Mouse (Mus musculus): ENCODE results near the gene Dgki.

The Dgki gene

DNA sequence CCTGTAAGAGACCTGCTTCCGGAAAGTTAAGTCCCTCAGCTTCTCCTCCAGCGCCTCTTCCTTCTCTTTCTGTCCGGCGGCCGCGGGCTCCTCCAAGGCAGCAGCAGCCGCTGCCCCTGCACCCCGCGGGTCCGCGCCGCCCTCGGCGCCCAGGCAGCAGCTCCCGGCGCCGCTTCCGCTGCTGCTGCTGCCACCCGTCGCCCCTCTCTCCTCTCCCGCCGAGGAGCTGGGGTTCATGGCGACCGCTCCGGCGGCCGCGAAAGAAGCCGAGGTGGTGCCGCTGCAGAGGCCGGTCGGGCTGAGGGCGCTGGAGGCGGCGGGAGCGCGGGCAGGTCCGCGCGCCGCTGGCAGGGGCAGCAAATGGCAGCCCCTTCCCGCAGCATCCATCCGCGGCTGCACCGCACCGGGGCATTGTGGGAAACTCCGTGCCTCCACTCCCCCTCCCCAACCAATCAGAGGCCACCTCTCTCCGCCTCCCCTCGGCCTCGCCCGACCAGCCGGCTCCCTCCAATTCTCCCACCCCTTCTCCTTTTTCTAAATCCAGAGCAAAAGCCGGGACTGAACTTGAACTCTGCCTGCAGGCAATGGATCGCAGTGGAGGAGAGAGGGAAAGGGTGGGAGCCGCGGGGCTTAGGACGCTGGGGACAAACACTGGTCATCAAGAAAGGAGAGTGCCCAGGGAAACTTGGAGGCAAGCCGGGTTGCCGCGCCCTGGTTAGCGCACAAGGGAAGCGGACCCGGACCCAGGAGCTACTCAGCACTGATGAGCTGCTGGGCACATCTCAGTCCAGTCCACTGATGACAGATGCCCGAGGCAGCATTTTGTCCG, at the start of gene Dgki:
Gene Dgki, minus strand, starts transcription at position 623 of the 829 bp plus-strand sequence.
- in situ Hi-C loops (cut with MboI, MseI): no loop called here

DNA sequence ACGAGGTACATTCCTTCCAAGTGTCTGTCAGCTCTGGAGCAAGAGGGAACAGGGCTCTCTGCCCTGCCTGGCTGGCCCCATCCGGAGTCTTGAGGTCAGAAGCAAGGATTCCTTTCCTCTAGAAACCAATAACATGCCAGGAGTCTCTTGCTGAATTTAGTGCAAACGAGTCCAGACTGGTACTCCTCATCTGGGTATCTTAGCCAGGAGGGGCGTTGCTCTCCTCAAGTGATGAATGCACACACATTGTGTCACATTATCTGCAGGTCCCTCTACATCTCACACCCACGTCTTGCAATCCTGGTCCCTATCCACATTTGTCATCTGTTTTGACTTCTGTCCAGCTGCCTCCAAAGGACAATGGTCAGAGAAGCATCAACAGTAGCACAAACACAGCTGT, 47.6 kb upstream of the Dgki start:
- in situ Hi-C loops (cut with MboI, MseI): loop anchor here in 1 of 2 experiments (5.0 kb wide), 1 partner anchor 250 kb away; no protein-coding TSS in a partner anchor

DNA sequence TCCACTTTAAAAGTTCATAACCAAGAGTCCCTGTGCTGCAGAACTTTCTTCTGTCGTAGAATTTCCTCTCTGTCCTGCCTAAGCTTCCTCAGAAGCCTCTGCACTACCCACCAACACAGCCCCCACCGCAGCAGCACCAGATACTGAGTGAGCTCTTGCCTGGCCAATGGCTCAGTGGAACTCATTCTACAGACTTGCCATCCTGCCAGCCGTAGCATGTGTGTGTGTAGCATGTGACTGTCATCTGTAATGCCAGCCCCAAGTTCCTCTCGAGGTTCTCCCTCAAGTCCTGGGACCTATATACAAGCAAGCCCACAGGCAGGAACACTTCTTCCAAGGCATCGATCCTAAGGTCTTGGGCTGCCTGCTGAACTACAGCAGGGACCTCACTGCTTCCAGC, 38.1 kb upstream of the Dgki start:
- in situ Hi-C loops (cut with MboI, MseI): no loop called here

DNA sequence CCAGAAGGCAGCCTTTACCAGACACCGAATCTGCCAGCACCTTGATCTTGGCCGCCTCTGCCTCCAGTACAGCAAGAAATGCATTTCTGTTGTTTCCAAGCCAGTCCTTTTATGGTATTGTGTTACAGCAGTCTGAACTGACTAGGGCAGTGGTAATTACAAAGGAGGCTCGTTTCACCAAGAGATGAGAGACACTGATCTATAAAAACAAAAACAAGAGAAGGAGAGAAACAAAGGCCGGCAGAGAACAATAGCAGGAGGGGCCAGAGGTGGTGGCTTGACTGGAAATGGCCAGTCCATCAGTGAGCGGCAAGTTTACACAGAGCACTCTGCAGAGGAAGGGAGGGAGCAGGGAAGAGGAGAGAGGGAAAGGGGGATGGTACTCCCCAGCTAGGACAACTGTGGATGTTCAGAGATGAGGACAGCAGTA, 36.9 kb upstream of the Dgki start:
- in situ Hi-C loops (cut with MboI, MseI): no loop called here

DNA sequence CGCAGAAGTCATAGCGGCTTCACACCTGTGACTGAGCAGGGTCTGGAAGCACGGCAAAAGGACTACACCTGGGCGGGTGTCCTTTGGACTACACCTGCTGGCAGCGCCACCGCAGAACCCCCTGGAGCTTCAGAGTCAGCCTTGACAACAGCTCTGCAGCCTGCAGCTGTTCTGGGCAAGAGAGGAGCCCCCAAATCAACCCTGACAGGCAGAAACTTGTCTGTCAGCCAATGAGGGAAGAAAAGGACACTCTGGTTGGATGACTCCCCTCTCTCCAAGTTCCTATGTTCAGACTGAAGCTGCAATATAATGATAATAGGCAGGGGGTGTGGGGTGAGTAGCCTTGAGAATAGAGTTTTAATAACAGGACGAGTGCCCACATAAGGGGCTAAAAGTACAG, 36.4 kb upstream of the Dgki start:
- in situ Hi-C loops (cut with MboI, MseI): no loop called here

DNA sequence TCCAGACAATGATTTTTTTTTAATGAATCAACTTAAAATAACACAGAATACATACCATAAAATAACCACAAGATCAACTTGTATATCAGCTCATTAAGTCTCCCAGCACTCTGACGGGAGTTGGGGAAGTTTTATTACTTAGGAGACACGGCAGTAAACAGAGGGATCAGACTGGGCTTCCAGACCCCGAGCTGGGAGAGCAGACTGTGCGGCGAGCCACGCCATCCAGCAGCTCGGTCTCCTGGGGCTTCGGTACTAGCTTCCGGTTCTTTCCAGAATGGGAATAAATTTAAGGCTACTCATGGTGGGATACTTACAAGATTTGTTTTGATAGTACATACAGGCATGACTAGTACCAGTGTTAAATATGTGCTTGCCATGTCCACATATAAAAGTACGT, 32.9 kb upstream of the Dgki start:
- in situ Hi-C loops (cut with MboI, MseI): no loop called here

DNA sequence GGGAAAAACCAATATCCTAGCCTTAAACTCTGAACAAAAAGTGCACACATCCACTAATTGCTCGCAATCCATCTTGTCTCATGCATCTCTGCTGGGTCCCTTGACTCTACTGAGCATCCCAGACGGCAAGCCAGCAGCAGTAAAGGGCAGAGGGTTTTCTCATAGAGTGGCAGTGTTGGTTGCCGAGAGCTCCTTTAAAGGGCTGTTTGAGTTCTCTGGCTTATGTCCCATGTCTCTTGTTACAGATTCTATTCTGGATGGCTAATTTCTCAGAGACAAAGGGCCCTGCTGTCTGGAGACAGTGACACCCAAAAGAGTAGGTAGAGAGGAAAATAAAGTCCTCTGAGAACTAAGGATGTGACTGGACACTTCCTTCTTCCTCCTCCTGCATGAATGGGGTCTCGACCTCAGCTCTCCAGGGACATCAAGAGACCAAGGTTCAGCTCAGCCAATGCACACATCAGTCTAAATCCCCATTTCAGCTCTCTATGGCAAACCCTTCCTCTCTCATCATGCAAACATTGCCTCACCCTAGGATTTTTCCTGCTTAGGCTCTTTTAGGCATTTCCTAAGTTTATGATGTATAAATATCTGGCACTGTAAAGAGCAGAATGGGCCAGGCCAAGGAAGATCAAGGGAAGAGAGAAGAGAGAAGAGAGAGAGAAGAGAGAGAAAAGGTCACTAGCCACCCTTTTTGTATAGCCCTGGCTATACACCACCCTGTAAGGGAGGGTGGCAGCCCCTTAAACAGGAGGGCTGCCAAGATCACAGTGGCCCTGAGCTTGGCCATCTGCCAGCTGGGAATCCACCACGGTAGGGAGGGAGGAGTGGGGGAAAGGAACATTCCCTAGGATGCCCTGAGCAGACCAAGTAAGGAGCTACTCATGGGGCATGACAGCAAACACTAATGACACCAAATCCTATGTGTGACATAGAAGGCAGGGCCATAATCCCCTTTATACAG, 30.2 kb upstream of the Dgki start:
- in situ Hi-C loops (cut with MboI, MseI): no loop called here

DNA sequence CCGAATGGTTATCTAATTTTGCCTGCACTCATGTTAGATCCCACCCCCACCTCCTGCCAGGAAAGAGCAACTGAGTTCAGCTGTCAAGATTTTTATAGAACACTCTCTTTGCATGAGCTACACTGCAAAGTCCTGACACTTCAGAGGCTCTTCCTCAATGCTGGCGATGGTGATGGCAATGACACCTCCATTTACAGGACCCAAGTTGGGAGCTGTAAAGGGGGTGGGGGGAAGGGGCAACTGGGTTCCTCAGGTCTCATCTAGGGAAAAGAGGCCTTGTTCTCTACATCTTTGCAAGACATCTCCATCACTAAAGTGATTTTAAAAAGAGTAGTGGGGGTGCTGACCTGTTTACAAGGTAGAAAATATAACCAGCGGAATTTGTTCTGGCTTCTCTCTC, 29.4 kb upstream of the Dgki start:
- in situ Hi-C loops (cut with MboI, MseI): no loop called here

DNA sequence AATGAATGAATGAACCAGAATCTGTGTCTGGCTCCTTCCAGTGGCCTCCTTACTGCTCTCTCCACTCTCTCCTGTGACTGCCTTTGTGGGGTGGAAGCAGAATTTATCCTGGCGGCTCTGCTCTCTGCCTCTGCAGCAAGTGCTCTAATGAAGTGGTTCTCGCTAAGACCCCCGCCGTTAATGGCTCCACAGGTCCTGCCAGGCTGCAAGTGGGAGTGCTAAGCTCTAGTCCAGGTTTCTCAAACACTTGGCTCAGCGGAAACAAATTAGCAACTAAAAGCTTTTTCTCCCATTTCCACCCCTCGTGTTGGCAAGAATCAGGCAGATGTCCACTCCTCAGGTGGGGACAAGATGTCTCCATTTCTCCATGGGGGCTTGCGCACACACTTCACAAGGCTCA, 28.7 kb upstream of the Dgki start:
- in situ Hi-C loops (cut with MboI, MseI): no loop called here

DNA sequence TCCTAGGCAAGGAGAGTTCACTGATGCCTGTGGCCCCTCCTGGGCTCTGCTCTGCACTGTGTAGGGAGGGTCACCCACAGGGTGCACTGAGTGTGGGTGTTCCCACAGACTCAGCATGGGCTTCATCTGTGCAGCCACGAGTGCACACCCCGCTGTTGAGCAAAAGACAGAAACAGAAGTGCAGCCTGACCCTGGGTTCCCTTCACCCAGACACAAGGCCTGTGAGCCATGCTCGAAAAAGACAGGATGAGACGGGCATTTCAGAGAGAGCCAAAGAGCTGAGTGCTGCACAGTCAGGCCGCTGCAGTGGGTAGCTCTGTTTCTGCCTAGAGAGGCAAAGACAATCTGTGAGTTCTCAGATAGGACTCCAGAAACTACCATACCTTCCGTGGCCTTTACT, 27.5 kb upstream of the Dgki start:
- in situ Hi-C loops (cut with MboI, MseI): no loop called here

DNA sequence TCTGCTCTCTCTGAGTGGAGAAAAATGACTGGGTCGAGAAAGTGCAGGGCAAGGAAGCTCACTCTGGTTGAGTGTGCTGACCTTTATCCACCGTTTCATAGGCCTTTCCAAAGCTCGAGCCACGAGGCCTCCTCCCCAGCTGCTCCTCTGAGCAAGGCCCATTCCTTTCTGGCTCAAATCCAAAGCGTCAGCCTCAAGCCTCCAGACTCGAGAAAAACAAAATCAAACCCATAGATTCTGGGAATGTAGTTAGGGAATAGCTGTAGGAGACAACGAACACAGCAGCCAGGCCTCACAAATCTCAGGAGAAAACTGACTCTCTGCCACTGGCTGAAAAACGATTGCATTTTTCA, 26.6 kb upstream of the Dgki start:
- in situ Hi-C loops (cut with MboI, MseI): no loop called here

DNA sequence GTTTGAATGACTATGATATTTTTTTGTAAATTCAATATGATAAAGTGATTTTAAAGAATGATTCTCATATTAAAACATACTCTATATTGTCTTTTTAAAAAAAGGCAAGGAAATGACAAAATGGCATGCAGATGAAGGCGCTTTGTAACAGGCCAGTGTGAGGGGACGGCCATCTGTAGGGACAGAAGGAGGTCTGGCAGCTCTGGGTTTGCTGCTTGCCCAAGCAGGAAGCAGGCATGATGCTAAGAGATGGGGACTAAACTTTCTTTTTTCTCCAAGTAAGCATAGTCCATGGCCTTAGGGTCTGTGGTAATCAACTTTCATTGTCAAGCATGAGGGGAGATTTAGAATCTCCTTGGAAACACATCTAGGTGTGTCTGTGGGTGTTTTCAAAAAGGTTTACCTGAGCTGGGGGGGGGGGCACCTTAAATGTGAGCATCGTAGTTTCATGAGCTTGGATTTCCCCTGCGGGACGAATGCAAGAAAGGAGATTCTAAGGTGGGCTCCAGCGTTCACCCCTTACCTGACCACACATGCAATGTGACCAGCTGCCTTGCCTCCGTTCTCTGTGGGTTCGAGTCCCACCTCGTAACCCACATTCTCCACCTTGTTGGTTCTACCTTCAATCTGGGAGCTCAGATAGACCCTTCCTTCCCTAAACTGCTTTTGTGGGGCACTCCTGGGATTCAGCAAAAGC, 26.1 kb upstream of the Dgki start:
- in situ Hi-C loops (cut with MboI, MseI): no loop called here

DNA sequence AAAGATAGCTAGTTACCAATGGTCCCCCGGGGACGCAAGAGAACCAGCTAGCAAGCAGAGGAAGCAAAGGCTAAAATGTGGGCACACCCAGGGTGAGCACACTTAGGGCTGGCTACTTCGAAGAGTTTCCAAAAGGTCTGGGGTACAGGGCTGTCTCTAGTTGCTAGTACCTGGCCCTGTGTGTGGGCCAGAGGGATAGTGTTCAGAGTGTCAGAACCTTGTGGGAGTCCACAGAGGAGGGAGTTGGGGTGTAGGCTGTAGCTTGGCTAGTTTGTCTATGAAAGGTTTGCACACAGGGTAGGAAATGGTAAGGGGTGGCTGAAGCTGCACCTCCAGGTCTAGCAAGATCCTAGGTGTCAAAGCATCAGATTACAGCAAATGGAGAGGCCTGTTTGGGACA, 25.1 kb upstream of the Dgki start:
- in situ Hi-C loops (cut with MboI, MseI): no loop called here

DNA sequence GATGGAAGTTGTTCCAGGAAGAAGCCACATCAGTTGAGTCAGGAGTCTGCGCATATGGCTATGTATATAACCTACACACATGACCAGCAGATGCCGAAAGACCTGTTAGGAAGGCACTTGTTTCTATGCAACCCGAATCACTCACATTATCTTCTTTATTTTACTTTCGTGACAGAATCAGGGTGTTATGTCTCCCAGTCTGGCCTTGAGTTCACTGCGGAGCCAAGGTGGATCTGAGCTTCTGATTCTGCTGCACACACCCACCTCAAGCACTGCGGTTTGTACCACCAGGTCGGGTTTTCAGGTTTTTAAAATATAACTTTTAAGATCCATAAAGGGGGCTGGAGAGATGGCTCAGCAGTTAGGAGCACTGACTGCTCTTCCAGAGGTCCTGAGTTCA, 22.7 kb upstream of the Dgki start:
- in situ Hi-C loops (cut with MboI, MseI): no loop called here

DNA sequence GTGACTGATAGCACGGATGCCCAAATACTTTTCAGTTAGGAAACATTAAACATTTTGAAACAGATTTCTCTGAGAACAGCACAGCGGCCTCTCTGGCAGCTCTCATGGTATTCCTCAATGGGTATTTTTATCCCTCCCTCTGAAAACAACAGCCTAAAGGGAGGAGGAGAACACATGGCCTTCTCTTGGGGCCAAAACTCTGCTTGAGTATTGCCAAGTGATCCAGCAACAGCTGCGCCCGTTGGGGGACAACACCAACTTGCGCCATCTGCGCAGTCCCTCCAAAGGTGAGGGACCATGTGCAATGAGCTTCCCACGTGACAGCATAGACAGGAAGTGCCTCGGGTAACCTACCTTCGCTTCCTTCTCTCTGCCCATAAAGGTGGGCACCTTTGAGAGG, 22.1 kb upstream of the Dgki start:
- in situ Hi-C loops (cut with MboI, MseI): no loop called here

DNA sequence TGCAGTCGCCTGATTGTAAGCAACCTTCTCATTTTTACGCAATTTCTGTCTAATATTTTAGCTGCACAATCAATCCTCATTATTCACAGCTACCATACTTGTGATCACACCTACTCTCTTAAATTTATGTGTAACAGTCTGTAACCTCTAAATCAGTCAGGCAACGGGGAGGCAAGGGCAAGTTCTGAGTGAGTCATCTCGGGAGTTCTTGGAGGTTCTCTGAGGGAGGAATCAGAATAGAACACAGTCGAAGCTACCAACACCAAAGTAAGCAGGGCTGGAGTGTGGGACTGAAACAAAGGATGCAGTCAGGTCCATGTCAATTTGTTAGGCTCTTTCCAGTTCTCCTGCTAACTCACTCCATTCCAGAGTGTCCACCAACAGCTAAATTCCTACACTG, 17.9 kb upstream of the Dgki start:
- in situ Hi-C loops (cut with MboI, MseI): no loop called here

DNA sequence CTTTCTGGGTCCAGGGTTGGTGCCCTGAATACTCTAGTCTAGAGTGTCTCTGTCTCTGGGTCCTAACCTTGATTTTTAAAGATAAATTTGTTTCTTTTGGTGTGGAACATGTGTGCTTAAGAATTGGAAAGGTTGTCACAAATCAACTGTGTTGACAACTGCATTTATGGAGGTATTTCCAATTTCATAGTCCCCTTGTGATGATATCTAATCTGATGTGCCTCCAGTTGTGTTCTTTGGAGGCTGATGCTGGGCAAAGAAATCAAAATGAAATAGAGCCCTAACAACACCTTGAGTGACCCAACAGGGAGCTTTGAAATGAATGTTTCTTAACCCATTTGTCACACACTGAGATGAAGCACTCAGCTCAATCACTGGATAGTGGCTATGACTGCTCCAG, 15.5 kb upstream of the Dgki start:
- in situ Hi-C loops (cut with MboI, MseI): no loop called here

DNA sequence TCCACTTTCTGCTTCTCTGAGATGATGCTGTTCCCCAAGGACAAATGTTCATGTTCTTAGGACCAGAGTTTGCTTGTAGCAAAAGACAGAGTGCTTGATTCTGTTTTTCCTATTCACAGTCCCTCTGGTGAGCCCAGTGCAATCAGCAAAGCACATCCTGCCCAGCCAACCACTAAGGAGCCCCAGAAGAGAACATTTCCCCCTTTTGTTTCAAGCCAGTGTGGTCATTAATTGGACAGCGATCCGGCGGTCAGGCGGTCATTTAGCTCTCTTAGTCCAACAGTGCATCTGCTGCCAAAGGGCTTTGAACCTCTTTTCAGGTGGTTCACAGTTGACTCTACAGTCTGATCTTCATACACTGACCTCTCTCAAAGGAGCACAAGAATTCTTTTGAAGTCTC, 10.6 kb upstream of the Dgki start:
- in situ Hi-C loops (cut with MboI, MseI): no loop called here

DNA sequence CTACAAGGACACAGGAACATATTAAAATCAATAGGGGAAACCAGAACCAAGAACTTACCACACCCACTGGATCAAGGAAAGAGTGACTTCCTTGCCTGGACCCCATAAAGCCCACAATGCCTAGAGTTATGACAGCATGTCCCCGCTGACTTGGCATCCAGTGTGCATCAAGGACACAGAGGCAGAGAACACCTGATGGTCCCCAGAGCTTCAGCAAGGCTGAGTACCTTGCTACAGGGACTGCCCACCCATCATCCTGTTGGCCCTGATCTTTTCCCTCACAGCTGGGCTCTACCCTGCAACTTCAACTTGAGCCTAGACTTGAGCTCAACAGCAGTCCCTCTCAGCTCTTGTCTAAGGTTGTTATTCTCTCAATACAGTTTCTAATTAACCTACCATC, 6.6 kb upstream of the Dgki start:
- in situ Hi-C loops (cut with MboI, MseI): no loop called here

DNA sequence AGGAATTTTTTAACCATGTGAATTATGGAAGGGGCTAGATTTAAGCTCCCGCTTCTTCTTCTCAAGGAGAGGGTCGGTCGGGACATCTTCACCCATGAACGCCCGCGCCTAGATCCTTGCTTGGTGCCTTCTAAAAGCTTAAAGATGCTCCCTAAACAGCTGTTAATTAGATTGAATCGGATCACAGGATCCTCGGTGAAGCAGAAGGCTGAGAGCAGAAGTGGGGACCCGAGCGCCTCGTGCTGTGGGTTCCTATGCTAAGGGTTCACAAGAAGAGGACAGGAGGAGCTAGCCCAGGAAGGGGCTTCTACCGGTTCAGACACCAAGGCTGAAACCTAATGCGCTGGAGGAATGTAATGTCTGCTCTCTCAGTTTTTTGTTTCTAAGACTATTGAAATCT, 508 bp upstream of the Dgki start:
- in situ Hi-C loops (cut with MboI, MseI): no loop called here

DNA sequence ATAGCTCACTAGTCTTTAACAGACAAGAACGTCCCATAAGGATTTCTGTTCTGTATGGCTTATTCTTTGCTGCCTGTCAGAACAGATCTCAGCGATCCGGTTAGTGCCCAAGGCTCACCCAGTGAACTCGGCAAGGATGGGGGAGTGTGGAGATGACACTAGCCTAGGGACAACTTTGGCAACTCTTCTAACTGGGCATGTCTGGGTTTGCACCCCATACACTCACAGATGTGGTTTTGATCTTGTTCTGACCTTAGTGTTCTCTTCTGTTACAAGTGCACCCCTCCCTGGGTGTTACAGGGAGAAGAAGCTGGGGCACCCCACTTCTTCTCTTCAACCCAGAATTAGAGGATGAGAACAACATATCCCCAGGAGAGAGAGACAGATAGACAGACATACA, 1.0 kb downstream of the Dgki start:
- in situ Hi-C loops (cut with MboI, MseI): no loop called here
